Mouse (Mus musculus): ENCODE results near the gene Nubp2.

DNA sequence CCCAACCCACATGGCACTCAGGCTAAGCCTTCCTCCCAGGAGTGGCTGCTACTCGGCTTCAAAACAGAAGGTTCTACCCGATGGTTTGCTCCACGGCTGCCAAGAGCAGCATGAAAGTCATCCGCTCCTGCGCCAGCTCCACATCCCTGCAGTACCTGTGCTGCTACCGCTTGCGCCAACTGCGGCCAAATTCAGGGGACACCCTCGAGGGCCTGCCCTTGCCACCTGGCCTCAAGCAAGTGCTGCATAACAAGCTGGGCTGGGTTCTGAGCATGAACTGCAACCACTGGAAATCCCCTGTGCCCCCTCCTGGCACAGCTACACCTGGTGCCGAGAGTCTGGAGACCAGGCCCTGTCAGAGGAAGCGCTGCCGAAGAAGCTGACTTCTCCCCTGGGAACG is 5.2 kb upstream of the Nubp2 start:
- no peak for TF ChIP-seq TCF12 (IDR thresholded peaks at IDR 0.05; ENCODE audit: low read depth, low read length)
- no peak for TF ChIP-seq JUND (conservative IDR thresholded peaks at IDR 0.05; ENCODE audit: low read depth, low read length)
- no peak for TF ChIP-seq RAD21 (IDR thresholded peaks at IDR 0.05; ENCODE audit: low read depth, low read length)
- no peak for TF ChIP-seq CTCF (conservative IDR thresholded peaks at IDR 0.05 in 1 of 2, IDR thresholded peaks at IDR 0.05 in 1 of 2; ENCODE audit: low read depth in 2 of 2, low read length in 2 of 2)
- TF ChIP-seq UBTF (IDR thresholded peaks at IDR 0.05; ENCODE audit: low read depth, low read length): no peak
- TF ChIP-seq MYC (IDR thresholded peaks at IDR 0.05; ENCODE audit: low read depth, low read length): no peak
- no peak for TF ChIP-seq GABPA (IDR thresholded peaks at IDR 0.05; ENCODE audit: insufficient replicate concordance, low read depth, low read length)
- no peak for TF ChIP-seq ZKSCAN1 (IDR thresholded peaks at IDR 0.05; ENCODE audit: borderline replicate concordance, low read depth, low read length)
- no peak for TF ChIP-seq BHLHE40 (IDR thresholded peaks at IDR 0.05; ENCODE audit: low read depth, low read length)
- TF ChIP-seq CHD2 (IDR thresholded peaks at IDR 0.05; ENCODE audit: low read length): no peak
